Mouse (Mus musculus): ENCODE data around the gene Lgmn. TPM values are rescaled to one million over a fixed set of nuclear protein-coding genes. Genes with fewer than 3 reads are reported as not detected.

Lgmn gene
- polyA plus RNA-seq, 1 experiment from 2014 or later: 76.9 TPM

- Histone ChIP-seq H3K27ac (no peak overlapping the region), H3K36me3 (0 out of 2 replicates have a peak, but pooled peaks cover 17% of the 10 kb centered on the region), H3K4me2 (no peak overlapping the region), H3K9me3 (no peaks in the 10 kb centered on the region), H3K4me1 (peaks cover 18% of the 10 kb centered on the region), H3K27me3 (no peaks in the 10 kb centered on the region), H3K9ac (no peak overlapping the region), H3K4me3 (no peak overlapping the region)
- 91% methylated on average over 7 of the region's 7 CpGs for WGBS
- no peak for ATAC-seq (ENCODE audit: insufficient number of reproducible peaks, insufficient read depth, low FRiP score, low TSS enrichment, low read depth)
These were observed 74.6 kb downstream of the Lgmn start for GRCm38 (mm10) chr12:102365016-102365415.

- Histone ChIP-seq H3K36me3 (0 out of 2 replicates have a peak, but pooled peaks cover 11% of the 10 kb centered on the region), H3K27me3 (no peaks in the 10 kb centered on the region), H3K9ac (no peak overlapping the region), H3K4me2 (no peak overlapping the region), H3K9me3 (no peaks in the 10 kb centered on the region), H3K4me1 (no peaks in the 10 kb centered on the region), H3K27ac (no peak overlapping the region), H3K4me3 (no peak overlapping the region)
- ATAC-seq (ENCODE audit: insufficient number of reproducible peaks, insufficient read depth, low FRiP score, low TSS enrichment, low read depth): no peak
- WGBS: 85% methylated on average over 10 of the region's 10 CpGs
These were observed 78.1 kb downstream of the Lgmn start for GRCm38 (mm10) chr12:102361189-102362161.

- Histone ChIP-seq H3K4me1 (no peaks in the 10 kb centered on the region), H3K4me2 (no peak overlapping the region), H3K36me3 (0 out of 2 replicates have a peak, but pooled peaks cover 11% of the 10 kb centered on the region), H3K27me3 (no peaks in the 10 kb centered on the region), H3K27ac (no peak overlapping the region), H3K9me3 (no peaks in the 10 kb centered on the region), H3K4me3 (no peak overlapping the region), H3K9ac (no peak overlapping the region)
- 89% methylated on average over 4 of the region's 4 CpGs for WGBS
- no peak for ATAC-seq (ENCODE audit: insufficient number of reproducible peaks, insufficient read depth, low FRiP score, low TSS enrichment, low read depth)
These were observed 80.2 kb downstream of the Lgmn start for GRCm38 (mm10) chr12:102359390-102359789.

- WGBS: 90% methylated on average over 1 of the region's 1 CpGs
- H3K36me3 ChIP-seq: 0 out of 2 replicates have a peak, but pooled peaks cover 7% of the 10 kb centered on the region
- H3K9ac ChIP-seq: no peak overlapping the region
- no peak overlapping the region for H3K4me3 ChIP-seq
- ATAC-seq (ENCODE audit: insufficient number of reproducible peaks, insufficient read depth, low FRiP score, low TSS enrichment, low read depth): no peak
- no peak overlapping the region for H3K4me2 ChIP-seq
- no peaks in the 10 kb centered on the region for H3K9me3 ChIP-seq
- H3K27me3 ChIP-seq: no peaks in the 10 kb centered on the region
- H3K4me1 ChIP-seq: no peaks in the 10 kb centered on the region
- H3K27ac ChIP-seq: no peak overlapping the region
These were observed 82.8 kb downstream of the Lgmn start for GRCm38 (mm10) chr12:102356781-102357180.

DNA sequence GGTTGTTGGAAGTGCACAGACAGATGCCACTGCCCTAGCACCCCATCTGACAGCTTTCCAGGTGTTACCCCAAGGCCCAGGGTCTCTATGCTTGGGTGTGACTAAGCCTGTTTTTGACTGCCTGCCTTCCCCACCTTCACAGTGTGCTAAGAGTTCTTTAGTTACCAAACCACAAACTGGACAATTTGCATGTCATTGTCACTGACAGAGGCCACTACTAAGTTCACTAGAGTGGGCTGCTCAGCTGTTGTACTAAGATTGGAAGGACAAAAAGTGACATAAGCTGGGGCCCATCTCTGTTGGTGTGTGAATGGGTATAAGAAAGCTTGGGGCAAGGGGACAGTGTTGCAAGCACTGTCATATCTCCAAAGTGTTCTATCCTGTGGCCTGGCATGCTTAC is 83.8 kb downstream of the Lgmn start:
- H3K27ac ChIP-seq: no peak overlapping the region
- H3K4me3 ChIP-seq: no peak overlapping the region
- H3K9me3 ChIP-seq: no peaks in the 10 kb centered on the region
- H3K9ac ChIP-seq: no peak overlapping the region
- H3K36me3 ChIP-seq: 0 out of 2 replicates have a peak, but pooled peaks cover 7% of the 10 kb centered on the region
- no peaks in the 10 kb centered on the region for H3K4me1 ChIP-seq
- no peak for ATAC-seq (ENCODE audit: insufficient number of reproducible peaks, insufficient read depth, low FRiP score, low TSS enrichment, low read depth)
- H3K4me2 ChIP-seq: no peak overlapping the region
- H3K27me3 ChIP-seq: no peaks in the 10 kb centered on the region

DNA sequence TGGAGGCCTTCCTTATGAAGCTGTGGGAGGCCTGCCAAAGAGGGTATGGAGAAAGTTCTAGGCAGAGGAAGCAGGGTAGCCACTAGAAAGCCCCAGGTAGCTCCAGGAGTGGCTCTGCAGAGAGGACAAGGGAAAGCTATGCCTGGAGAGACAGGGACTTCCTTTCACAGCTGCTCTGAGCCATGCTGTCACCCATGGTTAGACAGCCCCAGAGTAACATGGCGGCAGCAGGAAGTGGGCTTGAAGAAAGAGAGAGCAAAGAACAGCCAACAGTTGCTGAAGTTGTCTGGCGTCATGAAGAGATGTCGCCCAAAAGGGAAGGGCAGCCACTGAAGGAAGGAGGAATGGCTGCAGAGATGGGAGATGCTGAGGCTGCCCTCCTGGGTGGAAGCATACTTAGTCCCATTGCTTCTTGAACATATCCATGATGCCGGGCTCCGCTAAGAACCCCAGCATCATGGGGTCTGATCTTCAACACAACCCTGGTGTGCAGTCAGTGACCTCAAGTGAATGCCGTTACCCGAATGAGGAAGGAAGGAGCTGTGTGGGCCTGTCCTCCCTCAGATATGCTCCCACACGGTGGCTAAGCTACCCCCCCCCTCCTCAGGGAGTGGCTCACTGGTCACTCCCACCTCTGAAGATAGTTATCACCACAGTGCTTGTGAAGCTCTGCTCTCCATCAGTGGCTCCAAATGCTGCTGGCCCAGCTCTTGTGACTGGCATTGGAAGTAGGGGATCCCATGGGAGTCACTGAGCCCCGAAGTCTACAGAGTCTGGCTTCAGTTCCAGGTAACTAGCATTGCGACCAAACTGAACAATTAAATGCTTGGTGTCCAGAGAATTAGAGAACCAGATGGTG is 85.3 kb downstream of the Lgmn start:
- Histone ChIP-seq H3K9ac (no peak overlapping the region), H3K4me1 (no peaks in the 10 kb centered on the region), H3K36me3 (0 out of 2 replicates have a peak, but pooled peaks cover 2% of the 10 kb centered on the region), H3K27ac (no peak overlapping the region), H3K4me3 (no peak overlapping the region), H3K9me3 (no peaks in the 10 kb centered on the region), H3K27me3 (no peaks in the 10 kb centered on the region), H3K4me2 (no peak overlapping the region)
- WGBS: 82% methylated on average over 10 of the region's 10 CpGs
- ATAC-seq (ENCODE audit: insufficient number of reproducible peaks, insufficient read depth, low FRiP score, low TSS enrichment, low read depth): no peak

DNA sequence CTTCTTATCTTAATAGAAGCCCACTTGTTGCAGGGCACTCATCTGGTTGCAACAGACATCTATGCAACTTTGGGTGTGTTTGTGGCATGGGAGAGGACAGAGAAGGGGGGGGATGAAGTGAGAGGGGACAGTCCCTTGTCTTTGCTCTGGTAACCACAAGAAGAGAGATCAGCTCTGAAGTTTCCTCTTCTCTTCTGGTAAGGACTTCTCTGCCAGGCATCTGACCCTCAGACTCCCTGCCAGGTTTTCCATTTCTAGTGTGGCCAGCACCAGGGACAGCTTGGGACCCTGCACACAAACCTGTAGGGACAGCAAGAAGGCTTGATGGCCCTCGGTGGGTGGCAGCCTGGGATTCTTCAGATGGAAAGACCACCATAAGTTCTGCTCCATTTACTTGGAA is 88.6 kb downstream of the Lgmn start:
- Histone ChIP-seq H3K27ac (no peak overlapping the region), H3K4me2 (no peak overlapping the region), H3K4me1 (no peaks in the 10 kb centered on the region), H3K36me3 (no peaks in the 10 kb centered on the region), H3K27me3 (no peaks in the 10 kb centered on the region), H3K9me3 (no peaks in the 10 kb centered on the region), H3K9ac (no peak overlapping the region), H3K4me3 (no peak overlapping the region)
- WGBS: 89% methylated on average over 1 of the region's 1 CpGs
- no peak for ATAC-seq (ENCODE audit: insufficient number of reproducible peaks, insufficient read depth, low FRiP score, low TSS enrichment, low read depth)

DNA sequence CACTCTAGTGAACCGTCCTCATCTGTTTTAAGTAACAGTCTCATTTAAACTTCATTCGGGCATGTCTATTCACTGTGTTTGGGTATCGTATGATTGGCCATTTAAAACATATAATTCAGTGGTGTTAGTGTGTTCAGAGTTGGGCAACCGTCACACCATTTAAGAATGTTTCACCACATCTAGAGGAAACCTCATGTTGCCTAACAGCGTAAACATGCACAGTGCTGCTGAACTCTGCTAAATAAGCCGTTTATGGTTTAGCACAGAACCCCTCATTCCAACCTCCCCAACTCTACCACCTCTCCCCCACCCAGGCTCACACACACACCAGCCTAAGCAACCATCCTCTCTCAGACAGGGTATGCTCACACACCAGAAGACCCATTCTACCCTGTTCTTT is 91.2 kb downstream of the Lgmn start:
- Histone ChIP-seq H3K9me3 (no peaks in the 10 kb centered on the region), H3K9ac (no peak overlapping the region)
- 80% methylated on average over 6 of the region's 6 CpGs for WGBS

DNA sequence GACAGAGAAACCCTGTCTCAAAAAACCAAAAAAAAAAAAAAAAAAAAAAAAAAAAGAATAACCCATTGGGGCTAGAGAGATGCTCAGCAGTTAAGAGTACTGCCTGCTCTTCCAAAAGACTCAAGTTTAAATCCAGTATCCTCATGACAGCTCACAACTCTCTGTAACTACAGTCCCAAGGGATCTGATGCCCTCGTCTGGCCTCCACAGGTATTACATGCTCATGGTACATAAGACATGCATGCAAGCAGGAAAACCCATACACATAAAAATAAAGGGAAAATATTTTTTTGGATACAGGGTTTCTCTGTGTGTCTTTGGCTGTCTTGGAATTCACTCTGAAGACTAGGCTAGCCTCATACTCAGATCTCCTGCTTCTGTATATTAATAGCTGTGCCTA is 93.1 kb downstream of the Lgmn start:
- H3K9ac ChIP-seq: no peak overlapping the region
- 10% methylated on average over 1 of the region's 1 CpGs for WGBS
- ATAC-seq (ENCODE audit: insufficient number of reproducible peaks, insufficient read depth, low FRiP score, low TSS enrichment, low read depth): no peak
- no peak overlapping the region for H3K4me2 ChIP-seq
- peaks cover 17% of the 10 kb centered on the region for H3K4me1 ChIP-seq
- no peak overlapping the region for H3K27ac ChIP-seq
- no peaks in the 10 kb centered on the region for H3K36me3 ChIP-seq
- no peaks in the 10 kb centered on the region for H3K9me3 ChIP-seq
- H3K4me3 ChIP-seq: no peak overlapping the region
- no peaks in the 10 kb centered on the region for H3K27me3 ChIP-seq

More for the DNA sequence above, 91.2 kb downstream of the Lgmn start:
- Histone ChIP-seq H3K27me3 (no peaks in the 10 kb centered on the region), H3K4me1 (peaks cover 10% of the 10 kb centered on the region), H3K4me2 (no peak overlapping the region), H3K4me3 (no peak overlapping the region), H3K36me3 (no peaks in the 10 kb centered on the region), H3K27ac (no peak overlapping the region)
- ATAC-seq (ENCODE audit: insufficient number of reproducible peaks, insufficient read depth, low FRiP score, low TSS enrichment, low read depth): no peak

GRCm38 (mm10) chr12:102345031-102345815 is 94.4 kb downstream of the Lgmn start:
- Histone ChIP-seq H3K36me3 (no peaks in the 10 kb centered on the region), H3K4me3 (no peak overlapping the region), H3K9me3 (no peaks in the 10 kb centered on the region), H3K27ac (no peak overlapping the region), H3K4me2 (no peak overlapping the region), H3K9ac (no peak overlapping the region), H3K27me3 (no peaks in the 10 kb centered on the region), H3K4me1 (peaks cover 17% of the 10 kb centered on the region)
- 28% methylated on average over 14 of the region's 14 CpGs for WGBS
- no peak for ATAC-seq (ENCODE audit: insufficient number of reproducible peaks, insufficient read depth, low FRiP score, low TSS enrichment, low read depth)

All from embryonic facial prominence, embryonic 13.5 days (tissue).